Mouse (Mus musculus) heart, adult 8-10 months (tissue): ENCODE results near the gene Shkbp1. TPM values are rescaled to one million over a fixed set of nuclear protein-coding genes. Genes with fewer than 3 reads are reported as not detected.

Source experiments
- DNase-seq: peaks from one replicate; pipeline ENCODE4 v3.0.0; 2022; ENCODE audit warnings: low spot score
- total RNA-seq, 4 experiments: library from RNA; stranded (reverse); gene quantifications; 2 replicates each; pipeline ENCODE4 v1.2.4; 2022

Gene Shkbp1
- total RNA-seq, 4 experiments from 2014 or later = 4.8 to 8.0 (median 6.0) TPM

- DNase-seq = no peak
These were observed 10.4 kb upstream of the Shkbp1 start for GRCm38 (mm10) chr7:27366082-27366844.

GRCm38 (mm10) chr7:27364379-27364778 is 8.6 kb upstream of the Shkbp1 start:
- DNase-seq = no peak

GRCm38 (mm10) chr7:27361283-27361946 is 5.6 kb upstream of the Shkbp1 start:
- DNase-seq = peak; percentile 98

GRCm38 (mm10) chr7:27360749-27361148 is 4.9 kb upstream of the Shkbp1 start:
- no peak for DNase-seq

- DNase-seq = no peak
These were observed 4.0 kb upstream of the Shkbp1 start for GRCm38 (mm10) chr7:27359706-27360358.

GRCm38 (mm10) chr7:27359162-27359561 is 3.3 kb upstream of the Shkbp1 start:
- no peak for DNase-seq

- DNase-seq = no peak
These were observed 1.8 kb upstream of the Shkbp1 start for GRCm38 (mm10) chr7:27357595-27357978.

- peak; percentile 11 for DNase-seq
These were observed 1.2 kb upstream of the Shkbp1 start, which contains the start of gene Gm20479 for GRCm38 (mm10) chr7:27356861-27357594. Gene Gm20479 (minus strand): TSS chr7:27357419.

GRCm38 (mm10) chr7:27356248-27356647 is 429 bp upstream of the Shkbp1 start:
- peak; percentile 7 for DNase-seq

GRCm38 (mm10) chr7:27355261-27355660 is 558 bp downstream of the Shkbp1 start:
- no peak for DNase-seq

- no peak for DNase-seq
These were observed 1.0 kb downstream of the Shkbp1 start for GRCm38 (mm10) chr7:27354783-27355182.

GRCm38 (mm10) chr7:27354144-27354543 is 1.7 kb downstream of the Shkbp1 start:
- DNase-seq = peak; percentile 63

GRCm38 (mm10) chr7:27345444-27345843 is 10.4 kb downstream of the Shkbp1 start:
- no peak for DNase-seq

GRCm38 (mm10) chr7:27342595-27342994 is 13.2 kb downstream of the Shkbp1 start:
- DNase-seq = no peak

- DNase-seq = no peak
These were observed 16.3 kb downstream of the Shkbp1 start for GRCm38 (mm10) chr7:27339519-27339918.

GRCm38 (mm10) chr7:27339114-27339513 is 16.7 kb downstream of the Shkbp1 start:
- DNase-seq = no peak

GRCm38 (mm10) chr7:27337175-27337853 is 18.5 kb downstream of the Shkbp1 start, which contains the start of gene Ltbp4:
Gene Ltbp4 (minus strand): TSS chr7:27337692.
- no peak for DNase-seq

- peak; percentile 93 for DNase-seq
These were observed 19.6 kb downstream of the Shkbp1 start for GRCm38 (mm10) chr7:27335928-27336823.

- DNase-seq = no peak
These were observed 20.7 kb downstream of the Shkbp1 start for GRCm38 (mm10) chr7:27335011-27335720.
